Mouse (Mus musculus) neural tube, embryonic 12.5 days (tissue): Measurements from ENCODE around the gene Tmed6. TPM values are rescaled to one million over a fixed set of nuclear protein-coding genes. Genes with fewer than 3 reads are reported as not detected.

ENCODE experiments used
- ATAC-seq: fragments of 200-750 bp; cut with Nextera tagmentation; 2 replicates; pipeline ENCODE4 v1.8.0; 2017; ENCODE audit warnings: low read depth, mild to moderate bottlenecking, moderate TSS enrichment, moderate library complexity; ENCODE audit not compliant: low FRiP score
- H3K27ac ChIP-seq: fragments of 300-500 bp; sonication (generic); 2 replicates; pipeline ENCODE4 v1.5.1; 2016
- H3K27me3 ChIP-seq: fragments of 300-500 bp; sonication (generic); replicated peaks from 2 replicates; pipeline ENCODE4 v1.6.1; 2016; ENCODE audit warnings: mild to moderate bottlenecking
- H3K36me3 ChIP-seq: fragments of 300-500 bp; sonication (generic); 2 replicates; pipeline ENCODE4 v1.6.1; 2016; ENCODE audit warnings: mild to moderate bottlenecking
- H3K4me1 ChIP-seq: fragments of 300-500 bp; sonication (generic); 2 replicates; pipeline ENCODE4 v1.6.1; 2016
- H3K4me2 ChIP-seq: fragments of 300-500 bp; sonication (generic); replicated peaks from 2 replicates; pipeline ENCODE4 v1.6.1; 2016; ENCODE audit warnings: mild to moderate bottlenecking
- H3K4me3 ChIP-seq: fragments of 300-500 bp; sonication (generic); 2 replicates; pipeline ENCODE4 v1.5.1; 2016
- H3K9ac ChIP-seq: fragments of 300-500 bp; sonication (generic); 2 replicates; pipeline ENCODE4 v1.6.1; 2016; ENCODE audit warnings: mild to moderate bottlenecking
- H3K9me3 ChIP-seq: fragments of 300-500 bp; sonication (generic); 2 replicates; pipeline ENCODE4 v1.6.1; 2016; ENCODE audit warnings: mild to moderate bottlenecking
- WGBS: fragments of 180-500 bp; shearing (Covaris S2); methylation state at CpG from one replicate; pipeline ENCODE4 v1.1.7; 2016; 5-methylcytosine and 5-hydroxymethylcytosine counted together
- microRNA-seq: library from miRNA; unstranded; fragments of <30 nt; microRNA quantifications from one replicate; pipeline ENCODE4, GENCODE M21; 2017
- polyA plus RNA-seq: library from polyadenylated mRNA; unstranded; fragments of >200 nt; fragmentation: Nextera tagmentation; extraction: Ambion mirVana; gene quantifications from 2 replicates; pipeline ENCODE4 v1.2.1, GENCODE M21; 2016

The Tmed6 gene
- polyA plus RNA-seq, 1 experiment from 2014 or later = not detected

- Histone ChIP-seq H3K27ac (peak within 1 kb of the TSS; percentile 59; the same call in 1 of the 2 replicates), H3K4me3 (peak within 1 kb of the TSS; percentile 97), H3K36me3 (peaks cover 4% of the 10 kb centered on the region; the same call in 1 of the 2 replicates), H3K27me3 (no peaks in the 10 kb centered on the region), H3K4me2 (peak within 1 kb of the TSS; percentile 88), H3K4me1 (peaks cover 14% of the 10 kb centered on the region), H3K9ac (peak within 1 kb of the TSS; percentile 94), H3K9me3 (no peaks in the 10 kb centered on the region)
- WGBS = 4% methylated on average over 64 of the region's 66 CpGs
- peak; percentile 93 for ATAC-seq
Observed at GRCm38 (mm10) chr8:107030650-107031576, 34.5 kb downstream of the Tmed6 start, which contains the start of gene Vps4a. Vps4a (plus strand) TSS chr8:107031222.

DNA sequence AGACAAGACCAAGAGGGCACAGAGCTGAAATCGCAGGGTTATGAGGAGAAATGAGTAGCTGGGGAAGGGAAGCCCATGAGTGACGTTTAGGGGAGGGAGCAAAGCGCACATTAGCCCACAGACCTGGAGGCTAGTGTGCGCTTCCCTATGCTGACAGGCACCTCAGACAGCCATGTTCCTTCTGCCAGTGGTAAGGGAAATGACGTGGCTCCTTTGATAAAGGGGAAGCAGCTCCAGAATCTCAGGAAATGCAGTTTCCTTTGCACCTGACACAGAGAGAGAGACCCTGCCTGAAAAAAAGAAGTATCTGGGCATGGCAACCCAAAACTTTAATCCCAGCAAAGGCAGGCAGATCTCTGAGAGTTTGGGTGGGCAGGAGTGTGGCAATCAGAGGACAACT lies 35.4 kb downstream of the Tmed6 start:
- H3K9ac ChIP-seq = no peak overlapping the region
- no peak overlapping the region for H3K4me3 ChIP-seq
- H3K36me3 ChIP-seq = no peaks in the 10 kb centered on the region
- H3K4me2 ChIP-seq = no peak overlapping the region
- peaks cover 14% of the 10 kb centered on the region for H3K4me1 ChIP-seq
- H3K27ac ChIP-seq = no peak overlapping the region
- ATAC-seq = no peak
- H3K27me3 ChIP-seq = no peaks in the 10 kb centered on the region
- WGBS = 78% methylated on average over 5 of the region's 5 CpGs
- no peaks in the 10 kb centered on the region for H3K9me3 ChIP-seq

- Histone ChIP-seq H3K4me2 (no peak overlapping the region), H3K27ac (no peak overlapping the region), H3K4me1 (peaks cover 14% of the 10 kb centered on the region), H3K9ac (no peak overlapping the region), H3K4me3 (no peak overlapping the region), H3K9me3 (no peaks in the 10 kb centered on the region), H3K36me3 (no peaks in the 10 kb centered on the region), H3K27me3 (no peaks in the 10 kb centered on the region)
- no peak for ATAC-seq
- WGBS = 77% methylated on average over 3 of the region's 3 CpGs
Observed at GRCm38 (mm10) chr8:107029310-107029709, 36.1 kb downstream of the Tmed6 start.

DNA sequence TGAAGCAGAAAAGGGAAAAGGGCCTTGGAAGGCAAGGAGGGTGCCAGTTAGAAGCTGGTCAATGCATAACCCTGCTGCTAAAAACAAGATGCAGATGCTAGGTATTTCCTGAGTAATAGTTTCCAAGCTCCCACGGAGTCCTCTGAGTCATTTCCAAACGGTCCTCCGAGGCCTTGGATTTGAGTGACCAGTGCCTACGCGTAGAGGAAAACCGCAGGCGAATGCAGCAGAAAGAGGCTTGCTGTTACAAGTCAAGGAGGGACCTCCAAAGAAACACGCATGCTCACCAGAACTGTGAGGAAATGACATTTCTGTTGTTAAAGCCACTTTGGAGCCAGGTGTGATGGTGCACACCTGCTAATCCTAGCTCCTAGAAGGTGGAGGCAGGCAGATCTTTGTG lies 42.0 kb downstream of the Tmed6 start:
- no peak overlapping the region for H3K4me3 ChIP-seq

DNA sequence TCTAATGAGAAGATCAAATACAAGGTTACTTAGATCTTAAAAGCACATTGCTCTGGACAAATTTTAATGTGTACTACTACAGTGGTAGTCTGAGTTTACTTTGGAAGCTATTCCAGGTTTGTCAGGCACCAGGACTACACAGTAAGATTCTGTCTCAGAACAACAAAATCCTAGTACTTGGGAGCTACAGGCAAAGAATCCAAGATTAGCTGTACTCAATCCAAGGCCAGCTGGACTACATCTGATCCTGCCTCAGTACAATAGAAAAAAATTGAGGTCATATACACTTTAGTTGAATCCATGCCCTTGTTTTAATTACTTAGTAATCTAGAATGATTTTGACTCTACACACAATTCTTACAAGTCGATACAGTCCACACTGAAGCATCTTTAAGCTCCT lies 50.5 kb downstream of the Tmed6 start:
- ATAC-seq = no peak
- Histone ChIP-seq H3K9me3 (no peaks in the 10 kb centered on the region), H3K9ac (no peak overlapping the region), H3K27me3 (no peaks in the 10 kb centered on the region), H3K36me3 (peaks cover 21% of the 10 kb centered on the region), H3K4me3 (no peak overlapping the region), H3K27ac (no peak overlapping the region), H3K4me1 (no peaks in the 10 kb centered on the region), H3K4me2 (no peak overlapping the region)
- 97% methylated on average over 1 of the region's 1 CpGs for WGBS

More for the DNA sequence above, 42.0 kb downstream of the Tmed6 start:
- no peak for ATAC-seq
- no peaks in the 10 kb centered on the region for H3K36me3 ChIP-seq
- WGBS = 94% methylated on average over 8 of the region's 8 CpGs
- no peaks in the 10 kb centered on the region for H3K9me3 ChIP-seq
- H3K9ac ChIP-seq = no peak overlapping the region
- no peak overlapping the region for H3K4me2 ChIP-seq
- no peaks in the 10 kb centered on the region for H3K27me3 ChIP-seq
- H3K4me1 ChIP-seq = no peaks in the 10 kb centered on the region
- no peak overlapping the region for H3K27ac ChIP-seq

- WGBS = 83% methylated on average over 2 of the region's 2 CpGs
- no peaks in the 10 kb centered on the region for H3K9me3 ChIP-seq
Observed at GRCm38 (mm10) chr8:107012666-107013065, 52.8 kb downstream of the Tmed6 start.

More at GRCm38 (mm10) chr8:107012666-107013065, 52.8 kb downstream of the Tmed6 start:
- no peak overlapping the region for H3K4me2 ChIP-seq
- no peak overlapping the region for H3K27ac ChIP-seq
- peaks cover 24% of the 10 kb centered on the region for H3K36me3 ChIP-seq
- H3K4me3 ChIP-seq = no peak overlapping the region
- no peaks in the 10 kb centered on the region for H3K4me1 ChIP-seq
- no peak overlapping the region for H3K9ac ChIP-seq
- no peak for ATAC-seq
- H3K27me3 ChIP-seq = no peaks in the 10 kb centered on the region

Small RNA genes lying within 50 kb of the gene (microRNA-seq; reads per million reads assigned to microRNA genes)
- 0.66 reads per million for gene Mir7075

Other genes starting within 250 kb of the Tmed6 start
- gene Has3, start 195.4 kb downstream of the Tmed6 start, polyA plus RNA-seq = 0.23 and 0.27 TPM in 2 replicates
- 48.5 and 53.4 TPM in 2 replicates for gene Utp4, start 172.0 kb downstream of the Tmed6 start, polyA plus RNA-seq
- 9.6 TPM in 2 replicates for gene Sntb2, start 129.9 kb downstream of the Tmed6 start, polyA plus RNA-seq
- gene Vps4a, start 34.4 kb downstream of the Tmed6 start, polyA plus RNA-seq = 107 and 109 TPM in 2 replicates
- 43.0 and 43.9 TPM in 2 replicates for gene Pdf, start 17.0 kb downstream of the Tmed6 start, polyA plus RNA-seq
- gene Cog8, start 9.0 kb downstream of the Tmed6 start, polyA plus RNA-seq = 47.1 and 51.3 TPM in 2 replicates
- 67.4 and 75.7 TPM in 2 replicates for gene Nip7, start 8.8 kb downstream of the Tmed6 start, polyA plus RNA-seq
- 20.6 and 21.3 TPM in 2 replicates for gene Terf2, start 30.9 kb upstream of the Tmed6 start, polyA plus RNA-seq
- gene Cyb5b, start 85.0 kb upstream of the Tmed6 start, polyA plus RNA-seq = 124 and 132 TPM in 2 replicates
- 15.2 and 15.7 TPM in 2 replicates for gene Nfat5, start 227.8 kb upstream of the Tmed6 start, polyA plus RNA-seq